Mouse (Mus musculus) heart, embryonic 12.5 days (tissue): Measurements from ENCODE around the gene Ppm1b. TPM values are rescaled to one million over a fixed set of nuclear protein-coding genes. Genes with fewer than 3 reads are reported as not detected.

Experiments
- ATAC-seq: fragments of 200-750 bp; cut with Nextera tagmentation; 2 replicates; pipeline ENCODE4 v1.8.0; 2017; ENCODE audit warnings: moderate TSS enrichment, moderate library complexity; ENCODE audit not compliant: insufficient number of reproducible peaks, low FRiP score
- H3K27ac ChIP-seq: fragments of 300-500 bp; sonication (generic); 2 replicates; pipeline ENCODE4 v1.5.1; 2016; ENCODE audit warnings: mild to moderate bottlenecking, moderate library complexity; ENCODE audit not compliant: poor library complexity, severe bottlenecking
- H3K27me3 ChIP-seq: fragments of 300-500 bp; sonication (generic); replicated peaks from 2 replicates; pipeline ENCODE4 v1.6.1; 2016; ENCODE audit warnings: mild to moderate bottlenecking, moderate library complexity
- H3K36me3 ChIP-seq: fragments of 300-500 bp; sonication (generic); 2 replicates; pipeline ENCODE4 v1.6.1; 2016; ENCODE audit warnings: mild to moderate bottlenecking, moderate library complexity
- H3K4me1 ChIP-seq: fragments of 300-500 bp; sonication (generic); replicated peaks from 2 replicates; pipeline ENCODE4 v1.6.1; 2016; ENCODE audit warnings: mild to moderate bottlenecking
- H3K4me2 ChIP-seq: fragments of 300-500 bp; sonication (generic); 2 replicates; pipeline ENCODE4 v1.6.1; 2016; ENCODE audit warnings: mild to moderate bottlenecking, moderate library complexity
- H3K4me3 ChIP-seq: fragments of 300-500 bp; sonication (generic); 2 replicates; pipeline ENCODE4 v1.5.1; 2016; ENCODE audit warnings: mild to moderate bottlenecking
- H3K9ac ChIP-seq: fragments of 300-500 bp; sonication (generic); 2 replicates; pipeline ENCODE4 v1.6.1; 2016; ENCODE audit warnings: mild to moderate bottlenecking, moderate library complexity
- H3K9me3 ChIP-seq: fragments of 300-500 bp; sonication (generic); replicated peaks from 2 replicates; pipeline ENCODE4 v1.6.1; 2016; ENCODE audit warnings: mild to moderate bottlenecking, moderate library complexity
- WGBS: fragments of 180-500 bp; shearing (Covaris S2); methylation state at CpG from one replicate; pipeline ENCODE4 v1.1.7; 2016; 5-methylcytosine and 5-hydroxymethylcytosine counted together
- polyA plus RNA-seq: library from polyadenylated mRNA; unstranded; fragments of >200 nt; fragmentation: Nextera tagmentation; extraction: Ambion mirVana; gene quantifications from 2 replicates; pipeline ENCODE4 v1.2.1, GENCODE M21; 2016

The Ppm1b gene
- polyA plus RNA-seq, 1 experiment from 2014 or later: 73.9 TPM

DNA sequence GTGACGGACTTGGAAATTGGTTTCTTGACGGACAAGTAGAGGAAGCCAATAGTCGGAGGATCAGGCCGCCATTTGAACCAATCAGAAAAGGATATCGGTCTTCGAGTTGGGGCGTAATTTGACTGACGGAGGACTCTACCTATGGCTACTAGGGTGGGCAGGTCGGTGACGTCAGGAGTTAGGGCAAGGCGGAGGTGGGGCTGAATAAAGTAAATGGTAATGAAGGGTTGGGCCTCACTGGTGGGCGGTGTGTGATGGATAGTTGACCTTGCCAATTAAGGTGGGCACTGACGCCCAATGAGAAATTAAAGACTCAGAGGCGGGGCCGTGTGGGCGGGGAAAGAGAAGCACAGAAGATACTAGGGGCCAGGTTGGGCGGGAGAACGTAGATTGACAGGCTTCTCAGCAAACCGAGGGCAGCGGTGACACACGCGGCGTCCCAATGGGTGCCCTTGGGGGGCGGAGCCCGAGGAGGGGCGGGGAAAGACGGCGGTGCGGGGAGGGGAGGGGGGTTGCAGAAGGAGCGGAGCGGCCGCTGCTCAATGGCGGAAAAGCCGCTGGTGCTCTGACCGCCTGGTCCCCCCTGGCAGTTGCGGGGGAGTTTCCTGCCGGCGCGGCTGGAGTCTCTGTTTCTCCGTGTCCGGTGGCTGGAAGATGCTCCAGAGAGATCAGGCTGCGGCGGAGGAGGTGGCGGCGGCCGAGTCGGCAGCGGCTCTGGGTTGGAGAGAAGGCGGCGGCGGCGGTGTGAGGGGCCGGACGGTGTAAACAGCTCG lies 1.1 kb downstream of the Ppm1b start:
- H3K27ac ChIP-seq: peak overlapping the region; percentile 96
- WGBS: under 1% methylated on average over 54 of the region's 55 CpGs
- peak overlapping the region; percentile 99 for H3K9ac ChIP-seq
- peak; percentile 99 for ATAC-seq
- peak overlapping the region; percentile 95 for H3K4me3 ChIP-seq
- no peaks in the 10 kb centered on the region for H3K9me3 ChIP-seq
- H3K27me3 ChIP-seq: no peaks in the 10 kb centered on the region
- H3K36me3 ChIP-seq: no peaks in the 10 kb centered on the region
- peaks cover 26% of the 10 kb centered on the region for H3K4me1 ChIP-seq
- H3K4me2 ChIP-seq: peak overlapping the region; percentile 85

DNA sequence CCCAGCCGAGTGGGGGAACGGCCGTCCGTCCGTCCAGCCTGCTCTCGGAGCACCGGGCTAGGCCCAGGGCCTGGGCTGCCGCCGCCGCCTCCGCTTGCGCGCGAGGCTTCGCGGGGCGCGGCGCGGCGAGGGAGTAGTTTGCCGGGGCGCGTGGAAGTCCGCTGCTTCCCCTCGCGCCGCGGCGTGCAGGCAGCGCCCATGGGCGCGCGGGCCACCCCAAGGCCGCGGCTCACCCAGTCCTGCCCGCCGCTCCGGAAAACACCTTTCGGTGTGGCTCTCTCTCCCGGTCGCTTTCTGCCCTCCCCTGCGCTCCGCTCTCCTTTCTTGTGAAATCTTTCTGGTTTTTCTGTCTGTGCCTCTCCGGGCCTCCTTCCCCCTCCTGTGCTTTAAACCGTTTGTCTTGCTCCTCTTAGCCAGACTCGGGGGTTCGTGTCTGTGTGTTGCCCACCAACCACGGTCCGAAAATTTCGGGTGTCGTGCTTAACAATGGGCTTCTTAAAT lies 1.9 kb downstream of the Ppm1b start:
- Histone ChIP-seq H3K4me3 (peak overlapping the region; percentile 95), H3K4me2 (peak overlapping the region; percentile 70), H3K9ac (peak overlapping the region; percentile 99), H3K27me3 (no peaks in the 10 kb centered on the region), H3K9me3 (no peaks in the 10 kb centered on the region), H3K27ac (peak overlapping the region; percentile 92), H3K36me3 (no peaks in the 10 kb centered on the region), H3K4me1 (peaks cover 26% of the 10 kb centered on the region)
- ATAC-seq: no peak
- under 1% methylated on average over 36 of the region's 52 CpGs for WGBS

DNA sequence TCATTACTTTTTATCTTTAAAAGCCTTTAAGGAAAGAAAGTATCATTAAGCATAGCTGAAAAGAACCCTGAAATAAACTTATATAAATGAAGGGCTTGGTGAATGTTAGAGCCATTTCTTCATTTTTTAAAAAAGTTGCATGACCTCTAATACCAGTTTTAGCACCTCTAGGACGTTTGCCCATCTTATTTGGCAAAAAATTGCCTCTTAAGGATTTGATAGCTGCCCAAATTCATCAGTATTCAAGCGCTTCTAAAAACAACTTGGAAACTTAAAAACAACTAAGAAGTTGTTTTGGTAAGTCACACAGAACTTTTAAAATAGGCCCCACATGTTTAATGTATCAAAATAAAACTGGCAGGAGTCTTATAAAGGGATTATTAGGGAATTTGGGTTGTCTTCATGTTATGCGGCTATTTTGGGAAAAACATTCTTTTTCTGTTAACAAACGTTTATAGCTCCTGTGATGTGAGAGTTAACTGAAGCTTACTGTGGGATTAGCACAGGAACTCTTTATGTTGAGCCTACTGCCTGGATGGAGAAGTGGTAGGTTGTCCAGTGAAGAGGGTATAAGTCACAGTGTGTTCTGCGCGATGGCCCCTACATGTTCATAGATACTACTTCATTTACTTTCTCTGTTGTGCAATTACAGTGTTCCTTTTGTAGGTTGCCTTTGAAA lies 2.6 kb downstream of the Ppm1b start:
- ATAC-seq: no peak
- H3K27me3 ChIP-seq: no peaks in the 10 kb centered on the region
- peak overlapping the region; percentile 70 for H3K4me2 ChIP-seq
- H3K9ac ChIP-seq: peak overlapping the region; percentile 99
- H3K9me3 ChIP-seq: no peaks in the 10 kb centered on the region
- H3K36me3 ChIP-seq: no peaks in the 10 kb centered on the region
- peak overlapping the region; percentile 95 for H3K4me3 ChIP-seq
- 25% methylated on average over 6 of the region's 6 CpGs for WGBS
- H3K27ac ChIP-seq: no peak overlapping the region
- H3K4me1 ChIP-seq: peaks cover 26% of the 10 kb centered on the region

DNA sequence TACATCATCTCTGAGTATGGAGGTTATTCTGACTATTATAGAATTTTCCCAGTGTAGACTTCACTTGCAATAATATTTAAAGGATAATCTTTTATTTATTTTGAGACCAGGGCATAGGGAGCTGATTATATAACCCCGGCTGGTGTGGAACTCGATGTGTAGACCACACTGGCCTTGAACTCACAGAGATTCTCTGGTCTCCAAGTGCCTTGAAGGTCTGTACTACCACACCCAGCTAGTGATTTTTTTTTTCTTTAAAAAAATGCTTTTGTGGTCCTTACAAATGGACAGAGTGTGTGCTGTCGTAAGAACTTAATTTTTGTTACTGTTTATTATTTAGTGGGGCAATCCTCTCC lies 3.1 kb downstream of the Ppm1b start:
- H3K9ac ChIP-seq: no peak overlapping the region
- WGBS: 73% methylated on average over 3 of the region's 3 CpGs

DNA sequence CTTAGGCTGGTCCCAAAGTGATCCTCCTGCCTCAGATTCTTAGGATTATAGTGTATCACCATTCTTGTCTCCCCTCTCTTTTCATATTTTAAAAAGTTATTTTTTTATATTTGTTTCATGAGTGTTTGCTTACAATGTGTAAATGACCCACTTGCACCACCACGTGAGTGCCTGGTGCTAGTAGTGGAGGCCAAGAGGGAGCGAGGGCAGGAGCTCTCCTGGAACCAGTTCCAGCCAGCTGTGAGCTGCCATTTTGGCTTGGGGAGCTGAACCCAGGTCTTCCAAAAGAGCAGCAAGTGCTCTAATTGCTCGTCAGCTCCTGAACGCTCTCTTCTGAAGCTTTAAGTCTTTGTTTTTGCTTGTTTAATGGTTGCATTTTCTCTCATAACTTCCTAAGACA lies 3.6 kb downstream of the Ppm1b start:
- H3K27me3 ChIP-seq: no peaks in the 10 kb centered on the region
- no peaks in the 10 kb centered on the region for H3K9me3 ChIP-seq
- ATAC-seq: no peak
- H3K27ac ChIP-seq: no peak overlapping the region
- 79% methylated on average over 4 of the region's 4 CpGs for WGBS
- H3K9ac ChIP-seq: no peak overlapping the region
- H3K36me3 ChIP-seq: 0 out of 2 replicates have a peak, but pooled peaks cover under 1% of the 10 kb centered on the region
- H3K4me3 ChIP-seq: 0 out of 2 replicates have a peak overlapping the region, but pooled peaks have one; percentile 1
- H3K4me1 ChIP-seq: peaks cover 26% of the 10 kb centered on the region
- H3K4me2 ChIP-seq: peak overlapping the region; percentile 65

More for the DNA sequence above, 3.1 kb downstream of the Ppm1b start:
- Histone ChIP-seq H3K4me2 (peak overlapping the region; percentile 65), H3K27me3 (no peaks in the 10 kb centered on the region), H3K4me3 (peak overlapping the region; percentile 95), H3K27ac (no peak overlapping the region), H3K4me1 (peaks cover 26% of the 10 kb centered on the region), H3K36me3 (no peaks in the 10 kb centered on the region), H3K9me3 (no peaks in the 10 kb centered on the region)
- ATAC-seq: no peak

DNA sequence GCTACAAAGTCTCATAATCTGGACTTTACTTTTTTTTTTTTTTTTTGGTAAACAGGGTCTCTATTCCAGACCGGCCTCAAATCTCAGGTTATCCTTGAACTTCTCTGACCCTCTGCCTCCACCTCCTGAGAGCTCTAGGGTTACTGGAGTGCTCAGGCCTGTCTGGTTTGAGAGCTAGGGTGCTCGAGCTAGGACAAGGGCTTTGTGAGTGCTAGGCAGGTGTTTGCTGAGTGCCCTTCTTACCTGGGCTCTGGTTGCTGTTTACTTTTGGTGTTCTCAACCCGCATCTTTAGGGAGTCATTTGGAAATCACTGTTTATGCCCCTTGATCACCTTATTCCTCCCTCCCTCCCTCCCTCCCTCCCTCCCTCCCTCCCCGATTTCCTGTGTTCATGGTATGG lies 5.5 kb downstream of the Ppm1b start:
- Histone ChIP-seq H3K9me3 (no peaks in the 10 kb centered on the region), H3K36me3 (0 out of 2 replicates have a peak, but pooled peaks cover 2% of the 10 kb centered on the region), H3K27me3 (no peaks in the 10 kb centered on the region), H3K4me3 (no peak overlapping the region), H3K4me2 (no peak overlapping the region), H3K27ac (no peak overlapping the region), H3K9ac (no peak overlapping the region), H3K4me1 (peaks cover 16% of the 10 kb centered on the region)
- ATAC-seq: no peak
- 75% methylated on average over 3 of the region's 4 CpGs for WGBS

DNA sequence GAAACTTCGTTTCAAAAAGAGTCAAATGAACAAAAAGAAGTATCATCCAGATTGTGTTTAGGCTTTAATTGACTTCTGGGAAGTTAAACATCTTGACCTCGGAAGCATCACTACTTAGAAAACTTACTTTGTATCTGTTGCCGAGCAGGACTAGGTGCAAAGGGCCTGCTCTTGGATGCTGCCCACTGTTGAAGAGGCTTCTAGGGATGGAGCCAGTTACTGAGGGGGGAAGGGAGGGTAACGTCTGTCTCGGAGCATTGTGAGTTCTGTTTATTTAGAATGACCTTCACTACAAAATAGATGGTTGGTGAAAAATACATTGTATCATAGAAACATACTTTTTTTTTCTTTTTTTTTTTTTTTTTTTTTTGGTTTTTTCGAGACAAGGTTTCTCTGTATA lies 7.1 kb downstream of the Ppm1b start:
- Histone ChIP-seq H3K4me2 (no peak overlapping the region), H3K27me3 (no peaks in the 10 kb centered on the region), H3K9ac (no peak overlapping the region), H3K4me3 (no peak overlapping the region), H3K4me1 (peaks cover 19% of the 10 kb centered on the region), H3K27ac (no peak overlapping the region), H3K9me3 (no peaks in the 10 kb centered on the region), H3K36me3 (0 out of 2 replicates have a peak, but pooled peaks cover 2% of the 10 kb centered on the region)
- ATAC-seq: no peak
- WGBS: 77% methylated on average over 6 of the region's 6 CpGs

DNA sequence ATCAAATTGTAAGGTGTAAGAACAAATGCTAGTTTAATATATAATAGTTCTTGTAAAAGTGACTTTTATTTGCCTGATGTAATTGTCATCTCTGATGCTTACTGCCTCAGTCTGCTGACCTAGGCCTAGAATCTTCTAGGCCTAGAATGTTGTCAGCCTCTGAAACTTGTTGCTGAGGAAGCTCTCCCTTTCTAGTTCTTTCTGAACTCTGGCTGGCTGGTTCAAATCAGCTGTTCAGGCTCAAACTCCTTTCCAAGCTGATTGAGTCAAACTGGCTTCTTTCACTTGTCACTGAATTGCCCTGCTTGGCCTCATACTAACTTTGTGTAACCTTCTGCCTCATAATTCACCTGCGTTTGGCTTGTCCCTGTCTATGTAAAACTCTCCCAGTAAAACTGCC lies 9.7 kb downstream of the Ppm1b start:
- Histone ChIP-seq H3K27me3 (no peaks in the 10 kb centered on the region), H3K4me1 (peaks cover 11% of the 10 kb centered on the region), H3K9ac (no peak overlapping the region), H3K9me3 (no peaks in the 10 kb centered on the region), H3K27ac (no peak overlapping the region), H3K36me3 (0 out of 2 replicates have a peak, but pooled peaks cover 2% of the 10 kb centered on the region), H3K4me2 (no peak overlapping the region), H3K4me3 (no peak overlapping the region)
- no peak for ATAC-seq
- WGBS: 95% methylated on average over 1 of the region's 1 CpGs

DNA sequence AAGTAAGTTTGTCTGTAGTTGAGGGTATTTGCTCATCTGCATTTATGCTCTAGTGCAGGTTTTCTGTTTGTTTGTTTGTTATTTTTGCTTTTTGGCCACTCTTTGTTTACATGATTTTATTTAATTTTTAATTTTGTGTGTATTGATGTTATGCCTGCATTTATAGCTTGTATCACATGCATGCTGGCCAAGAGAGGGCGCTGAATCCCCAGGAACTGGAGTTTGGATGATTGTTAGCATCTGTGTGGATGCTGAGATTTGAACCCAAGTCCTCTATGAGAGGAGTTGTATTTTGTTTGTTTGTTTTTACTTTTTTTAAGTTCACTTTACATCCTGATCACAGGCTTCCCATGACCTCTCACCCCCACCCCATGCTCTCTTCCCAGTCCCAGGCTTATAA lies 10.5 kb downstream of the Ppm1b start:
- H3K9ac ChIP-seq: no peak overlapping the region
- no peak for ATAC-seq
- no peak overlapping the region for H3K4me2 ChIP-seq
- peaks cover 9% of the 10 kb centered on the region for H3K4me1 ChIP-seq
- H3K9me3 ChIP-seq: no peaks in the 10 kb centered on the region
- H3K36me3 ChIP-seq: 0 out of 2 replicates have a peak, but pooled peaks cover 2% of the 10 kb centered on the region
- WGBS: 63% methylated on average over 1 of the region's 1 CpGs
- H3K4me3 ChIP-seq: no peak overlapping the region
- H3K27ac ChIP-seq: no peak overlapping the region
- no peaks in the 10 kb centered on the region for H3K27me3 ChIP-seq

DNA sequence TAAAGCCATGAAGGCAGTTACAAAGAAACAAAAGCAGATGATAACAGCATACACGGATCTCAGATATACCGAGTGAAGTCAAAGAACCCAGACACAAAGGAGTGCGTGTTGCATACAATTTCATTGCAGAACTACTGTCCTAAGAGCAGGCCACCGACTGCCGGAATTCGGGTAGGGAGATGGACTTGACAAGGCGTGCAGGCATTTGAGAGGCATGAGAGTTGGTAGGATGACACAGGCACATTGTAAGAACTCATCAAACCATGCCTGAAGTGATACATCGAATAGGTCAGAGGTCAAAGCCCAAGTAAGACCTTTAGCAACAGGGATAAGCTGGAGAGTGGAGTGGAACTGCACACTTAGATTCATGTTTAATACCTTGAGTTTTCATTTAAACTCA lies 13.4 kb downstream of the Ppm1b start:
- no peaks in the 10 kb centered on the region for H3K9me3 ChIP-seq
- H3K27me3 ChIP-seq: no peaks in the 10 kb centered on the region
- H3K4me3 ChIP-seq: no peak overlapping the region
- H3K4me1 ChIP-seq: peaks cover 9% of the 10 kb centered on the region
- no peak overlapping the region for H3K27ac ChIP-seq
- H3K4me2 ChIP-seq: no peak overlapping the region
- H3K9ac ChIP-seq: no peak overlapping the region
- H3K36me3 ChIP-seq: 0 out of 2 replicates have a peak, but pooled peaks cover 2% of the 10 kb centered on the region
- ATAC-seq: no peak
- 79% methylated on average over 8 of the region's 8 CpGs for WGBS

DNA sequence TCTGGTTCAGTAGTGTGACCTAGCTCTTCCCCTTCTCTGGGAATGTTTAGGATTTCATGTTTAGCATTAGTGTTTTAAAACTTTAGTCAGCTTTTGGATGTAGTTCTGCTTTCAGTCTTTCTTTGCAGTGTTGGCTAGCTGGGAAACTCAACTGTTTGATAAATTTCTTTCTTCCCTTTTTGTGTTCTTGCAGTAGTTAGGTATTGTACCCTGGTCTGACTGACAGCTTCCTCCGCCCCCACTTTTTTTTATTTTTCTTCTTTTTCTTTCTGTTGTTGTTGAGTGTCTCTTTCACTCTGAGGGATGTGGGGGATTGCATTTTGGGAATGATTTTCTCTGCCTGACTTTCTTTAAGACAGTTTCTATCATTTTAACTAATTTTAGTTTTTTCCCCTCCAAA lies 25.2 kb downstream of the Ppm1b start:
- 95% methylated on average over 1 of the region's 1 CpGs for WGBS

More for the DNA sequence above, 25.2 kb downstream of the Ppm1b start:
- Histone ChIP-seq H3K36me3 (peaks cover 13% of the 10 kb centered on the region), H3K9me3 (0 out of 2 replicates have a peak, but pooled peaks cover 6% of the 10 kb centered on the region), H3K4me2 (no peak overlapping the region), H3K4me3 (no peak overlapping the region), H3K27me3 (no peaks in the 10 kb centered on the region), H3K9ac (no peak overlapping the region), H3K4me1 (peaks cover 8% of the 10 kb centered on the region), H3K27ac (no peak overlapping the region)
- no peak for ATAC-seq
